Mouse (Mus musculus): Measurements from ENCODE around the gene Stra6l.
A peak's percentile ranks its signal among the peaks of the same experiment; 100 is the strongest.

Stra6l gene

DNA sequence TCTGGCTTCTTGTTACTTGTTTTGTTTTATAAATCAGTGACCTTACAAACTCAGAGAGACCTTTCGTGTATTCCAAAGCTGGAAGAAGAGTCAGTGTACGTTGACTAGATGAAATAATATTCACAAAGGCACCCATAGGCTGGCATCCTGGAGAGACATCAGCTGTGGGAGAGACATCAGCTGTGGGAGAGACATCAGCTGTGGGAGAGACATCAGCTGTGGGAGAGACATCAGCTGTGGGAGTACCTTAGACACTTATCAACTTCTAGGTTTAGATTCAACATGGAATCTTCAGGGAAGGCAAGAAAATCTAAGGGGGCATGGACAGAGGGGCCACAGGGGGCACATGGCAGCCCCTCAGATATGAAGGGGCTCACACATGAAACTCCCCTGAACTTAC lies 2.2 kb upstream of the Stra6l start:
- no peak for DNase-seq

- no peak for DNase-seq
Measured at GRCm38 (mm10) chr4:45848825-45849156, 327 bp downstream of the Stra6l start.

DNA sequence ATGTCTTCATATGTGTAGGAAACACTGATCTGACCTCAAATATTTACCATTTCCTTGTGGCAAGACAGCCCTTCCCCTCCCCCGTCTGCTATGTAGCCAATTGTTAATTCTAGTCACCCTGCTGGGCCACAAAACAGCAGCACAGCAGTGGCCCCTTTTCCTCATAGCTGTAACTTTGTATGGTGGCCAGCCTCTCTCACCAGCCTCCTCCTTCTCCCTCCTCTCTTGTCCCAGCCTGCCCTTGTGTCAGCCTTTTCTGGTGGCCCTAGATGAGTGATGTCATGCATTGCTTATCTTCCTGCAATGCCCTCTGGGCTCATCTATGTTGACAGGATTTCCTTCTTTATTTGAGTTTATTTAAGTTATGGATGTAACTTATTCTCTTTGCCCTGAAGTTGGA lies 955 bp downstream of the Stra6l start:
- DNase-seq = no peak

DNA sequence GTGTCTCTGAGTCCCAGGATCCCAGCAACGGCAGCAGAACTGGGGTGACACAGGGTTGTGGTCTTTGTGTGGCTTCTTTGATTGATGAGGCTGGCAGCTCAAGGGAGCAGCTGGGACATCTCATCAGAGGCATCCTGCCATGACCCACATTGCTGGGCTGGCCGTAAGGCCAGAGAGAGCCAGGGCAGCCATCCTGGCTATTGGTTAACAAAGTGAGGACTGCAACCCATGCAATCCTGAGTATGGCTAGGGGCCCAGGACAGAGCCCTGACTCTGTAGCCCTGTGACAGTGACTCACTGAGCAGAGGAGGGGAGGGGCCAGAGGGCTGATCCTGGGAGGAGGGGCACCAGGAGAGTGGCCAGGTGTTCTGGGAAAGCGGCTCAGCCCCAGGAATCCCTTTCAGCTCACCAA lies 3.2 kb downstream of the Stra6l start:
- peak; percentile 56 for DNase-seq

GRCm38 (mm10) chr4:45853496-45854246 lies 5.2 kb downstream of the Stra6l start:
- DNase-seq = peak; percentile 14

- DNase-seq = peak; percentile 88
Measured at GRCm38 (mm10) chr4:45855803-45856424, 7.5 kb downstream of the Stra6l start.

- DNase-seq = no peak
Measured at GRCm38 (mm10) chr4:45861160-45861559, 12.7 kb downstream of the Stra6l start.

DNA sequence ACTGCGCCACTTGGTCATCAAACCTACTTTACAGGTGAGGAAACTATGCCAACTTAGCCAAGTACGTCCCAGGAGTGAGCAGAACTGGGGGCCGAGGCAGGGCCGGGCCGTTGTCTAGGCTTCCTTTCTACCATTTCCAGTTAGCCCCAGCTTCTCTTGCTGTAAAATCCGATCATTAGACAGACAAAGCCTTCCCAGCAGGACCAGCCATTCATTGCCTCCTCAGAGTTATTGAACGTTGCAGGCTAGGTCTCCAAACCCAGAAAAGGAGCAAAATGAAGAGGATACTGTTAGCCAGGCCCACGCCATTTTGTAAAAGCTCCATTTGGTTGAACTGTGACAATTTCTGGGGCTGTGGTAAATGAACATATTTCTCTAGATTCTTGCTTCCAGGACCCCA lies 19.0 kb downstream of the Stra6l start:
- no peak for DNase-seq

DNA sequence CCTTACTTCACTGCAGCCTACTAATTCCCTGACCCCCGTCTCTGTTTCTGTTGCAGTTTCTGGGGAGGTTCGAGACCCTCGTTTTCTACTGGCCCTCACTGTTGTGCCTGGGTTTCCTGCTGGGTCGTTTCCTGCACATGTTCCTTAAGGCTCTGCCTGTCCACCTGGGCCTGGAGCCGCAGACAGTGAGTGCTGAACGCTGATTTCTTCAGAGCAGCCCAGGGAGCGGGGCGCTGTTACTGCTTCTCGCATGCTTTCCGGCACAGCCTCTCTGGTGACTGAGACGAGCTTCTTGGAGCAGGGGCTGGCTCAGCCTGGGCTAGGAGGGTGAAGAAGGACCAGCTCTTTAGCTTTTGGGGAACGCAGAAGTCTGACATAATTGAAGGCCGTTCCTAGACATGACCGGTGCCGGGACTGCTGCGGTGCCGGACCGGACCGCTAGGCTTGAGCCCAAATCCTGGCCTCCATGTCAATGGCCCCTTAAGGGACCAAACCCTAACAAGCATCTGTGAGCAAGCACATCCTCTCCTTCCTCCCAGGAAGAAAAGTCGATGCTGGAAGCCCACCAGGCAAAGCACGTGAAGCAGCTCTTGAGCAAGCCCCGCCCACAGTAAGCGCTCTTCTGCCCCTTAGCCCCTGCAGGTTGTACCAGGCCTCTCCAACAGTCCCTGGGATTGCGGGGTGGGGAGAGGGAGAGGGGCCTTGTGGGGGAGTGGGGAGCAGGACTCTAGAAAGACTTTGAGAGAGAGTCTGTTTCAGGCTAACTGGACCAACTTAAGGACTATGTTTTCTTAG lies 20.8 kb downstream of the Stra6l start:
- DNase-seq = no peak

DNA sequence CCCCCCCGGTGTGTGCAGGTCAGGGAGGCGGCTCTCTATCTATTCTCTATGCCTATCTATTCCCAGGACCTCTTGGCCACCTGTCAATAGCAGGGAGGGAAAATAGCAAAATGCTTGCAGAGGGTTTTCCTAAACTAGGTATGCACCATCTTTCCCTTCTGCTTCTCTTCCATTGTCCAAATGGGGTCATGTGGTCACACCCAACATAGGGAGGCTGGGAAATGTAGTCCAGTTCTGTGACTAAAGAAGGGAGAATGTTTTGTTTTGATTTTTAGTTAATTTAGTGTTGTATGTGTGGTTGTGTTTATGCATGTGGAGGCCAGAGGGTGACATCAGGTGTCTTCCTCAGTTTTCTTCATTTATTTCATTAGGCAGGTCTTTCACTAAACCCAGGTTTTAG lies 23.7 kb downstream of the Stra6l start:
- no peak for DNase-seq

GRCm38 (mm10) chr4:45878929-45879328 lies 30.5 kb downstream of the Stra6l start:
- peak; percentile 65 for DNase-seq

DNA sequence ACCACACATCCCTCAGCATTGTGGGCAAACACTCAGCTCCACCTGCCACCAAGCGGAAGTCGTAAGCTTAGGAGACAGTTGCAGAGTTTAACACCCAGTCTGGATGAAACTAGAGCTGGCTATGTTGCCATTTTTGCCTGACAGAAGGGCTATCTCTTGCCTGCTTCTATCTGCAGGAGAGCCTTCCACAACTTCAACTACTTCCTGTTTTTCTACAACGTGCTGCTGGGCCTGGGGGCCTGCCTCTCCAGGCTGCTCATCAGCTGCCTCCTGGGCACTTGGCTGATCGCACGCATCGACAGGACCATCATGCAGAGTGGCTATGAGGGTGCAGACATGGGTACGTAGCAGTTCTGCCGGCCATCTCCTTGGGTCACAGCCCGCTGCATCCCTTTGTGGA lies 34.1 kb downstream of the Stra6l start:
- DNase-seq = no peak

DNA sequence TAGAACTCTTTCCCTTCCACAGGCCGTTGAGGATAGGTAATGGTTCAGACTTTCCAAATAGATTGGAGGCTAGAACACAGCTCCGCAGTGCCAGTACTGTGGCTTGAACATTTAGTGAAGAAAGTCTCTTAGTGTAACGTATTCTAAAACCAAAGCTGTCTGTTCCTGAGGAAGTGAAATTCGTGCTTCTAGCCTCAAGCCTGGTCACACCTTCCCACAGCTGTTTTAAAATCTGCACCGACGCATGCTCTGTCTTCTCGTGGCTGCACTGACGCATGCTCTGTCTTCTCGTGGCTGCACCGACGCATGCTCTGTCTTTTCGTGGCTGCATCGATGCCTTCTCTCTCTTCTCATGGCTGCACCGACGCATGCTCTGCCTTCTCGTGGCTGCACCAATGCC lies 34.8 kb downstream of the Stra6l start:
- no peak for DNase-seq

GRCm38 (mm10) chr4:45889487-45889886 lies 41.0 kb downstream of the Stra6l start:
- no peak for DNase-seq

- peak; percentile 82 for DNase-seq
Measured at GRCm38 (mm10) chr4:45890066-45890761, 41.8 kb downstream of the Stra6l start, which contains the start of gene Ccdc180. Gene Ccdc180 (plus strand): TSS chr4:45890303.

- peak; percentile 55 for DNase-seq
Measured at GRCm38 (mm10) chr4:45896425-45897081, 48.1 kb downstream of the Stra6l start.

- DNase-seq = no peak
Measured at GRCm38 (mm10) chr4:45898413-45898812, 49.9 kb downstream of the Stra6l start.

- DNase-seq = no peak
Measured at GRCm38 (mm10) chr4:45909256-45909655, 60.8 kb downstream of the Stra6l start.

DNA sequence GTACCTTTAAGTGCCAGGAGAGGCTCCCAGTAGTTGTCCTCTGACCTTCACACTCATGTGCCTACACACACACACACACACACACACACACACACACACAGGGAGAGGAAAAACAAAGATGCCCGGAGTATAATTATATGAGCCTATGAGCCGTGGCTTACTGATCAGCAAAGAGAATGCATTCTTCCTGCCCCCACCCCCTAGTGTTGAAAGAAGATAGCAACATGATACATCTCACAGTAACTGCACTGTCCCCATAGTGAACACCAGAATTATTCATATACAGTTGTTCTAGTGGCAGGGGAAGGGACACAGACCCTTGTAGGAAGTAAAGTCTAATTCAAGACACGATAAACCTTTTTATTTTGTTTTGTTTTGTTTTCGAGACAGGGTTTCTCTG lies 61.5 kb downstream of the Stra6l start:
- DNase-seq = no peak

DNA sequence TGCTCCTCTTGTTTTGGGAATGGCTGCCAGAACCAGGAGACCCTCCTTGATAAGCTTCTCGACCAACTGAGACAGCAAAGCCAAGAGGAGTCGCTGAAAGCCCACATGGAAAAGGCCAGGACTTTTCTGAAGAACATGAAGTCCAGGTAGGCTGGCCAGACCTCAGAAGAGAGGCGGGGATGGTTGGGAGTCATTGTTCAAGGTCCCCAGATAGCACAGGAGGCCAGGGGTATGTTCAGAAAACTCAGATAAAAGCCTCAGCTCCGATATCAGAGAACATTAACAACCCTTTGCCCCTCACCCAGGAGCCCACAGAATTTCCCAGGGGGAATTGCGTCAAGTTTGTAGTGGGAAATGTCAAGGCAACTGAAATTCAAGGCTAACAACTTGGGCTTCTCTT lies 62.8 kb downstream of the Stra6l start:
- no peak for DNase-seq

DNA sequence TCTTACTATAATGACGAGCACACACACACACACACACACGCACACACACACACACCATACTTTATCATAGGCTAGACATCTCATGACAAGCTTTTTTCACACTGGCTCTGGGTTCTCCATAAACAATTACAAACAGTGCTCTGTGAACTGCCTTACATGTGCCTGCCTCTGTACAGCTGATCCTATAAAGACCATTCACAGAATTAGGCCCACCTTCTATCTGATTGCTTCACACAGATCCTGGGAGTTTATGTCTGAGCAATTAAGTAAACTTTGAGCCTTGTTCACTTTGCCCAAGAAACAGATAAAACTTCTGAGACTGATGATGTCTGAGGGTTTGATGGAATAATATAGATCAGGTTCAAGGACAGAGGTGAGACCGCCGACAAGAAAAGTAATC lies 63.4 kb downstream of the Stra6l start:
- DNase-seq = no peak

DNA sequence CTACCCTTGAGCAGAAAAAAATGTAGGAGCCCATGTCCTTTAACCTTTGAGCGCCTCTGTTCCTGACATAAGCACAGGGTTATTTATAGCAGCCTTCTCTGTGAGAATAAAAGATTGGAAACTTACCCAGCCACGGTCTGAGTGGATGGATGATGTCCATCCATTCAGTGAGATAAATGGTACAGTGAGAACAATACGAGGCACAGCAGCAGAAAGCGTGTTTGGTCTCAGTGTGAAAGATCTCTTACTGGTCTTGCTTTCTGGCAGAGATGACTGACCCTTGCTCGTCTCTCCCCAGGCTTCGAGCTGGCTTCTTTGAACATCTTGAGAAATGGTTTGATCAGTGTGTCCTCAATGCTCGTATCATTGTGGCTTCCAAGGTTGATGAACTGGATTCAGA lies 68.6 kb downstream of the Stra6l start:
- no peak for DNase-seq
